Mouse (Mus musculus): Measurements from ENCODE around the gene Fuca1. TPM values are rescaled to one million over a fixed set of nuclear protein-coding genes. Genes with fewer than 3 reads are reported as not detected.

Gene Fuca1
- total and polyA plus RNA-seq, 3 experiments, result 32.6 to 77.6 (median 66.5) TPM

- Histone ChIP-seq H3K27ac (ENCODE audit: insufficient read depth, low read depth) (peak overlapping the region; percentile 62), H3K36me3 (replicated peaks in 1 of 2; ENCODE audit: control insufficient read depth in 1 of 2, insufficient read depth in 1 of 2, low read length in 1 of 2) (peaks cover 2 to 22% of the 10 kb centered on the region in 2 experiments)
- dilution Hi-C loops (cut with MboI; ENCODE audit: extremely low pct_ligation_motif_present, extremely low pct_unique_long_range_greater_than_20kb, low sequenced_read_pairs), result no loop called here
These were observed 9.0 kb upstream of the Fuca1 start for GRCm38 (mm10) chr4:135911531-135911930.

DNA sequence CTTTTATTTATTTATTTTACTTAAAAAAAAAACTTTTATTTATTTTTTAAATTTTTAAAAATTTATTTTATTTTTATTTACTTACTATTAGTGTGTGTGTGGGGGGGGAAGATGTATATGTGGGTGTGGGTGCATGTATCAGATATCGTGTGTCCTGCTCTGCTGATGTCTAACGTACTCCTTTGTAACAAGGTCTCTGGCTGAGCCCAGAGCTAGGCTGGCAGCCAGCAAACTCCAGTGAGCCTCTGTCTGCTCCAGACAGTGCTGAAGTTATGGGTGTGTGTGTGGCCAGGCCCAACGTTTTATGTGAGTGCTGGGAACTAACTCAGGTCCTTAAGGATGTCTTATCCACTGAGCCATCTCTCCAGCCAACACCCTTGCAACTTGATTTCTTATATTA lies 8.4 kb upstream of the Fuca1 start:
- no peak overlapping the region for H3K27ac ChIP-seq (ENCODE audit: insufficient read depth, low read depth)
- no peak overlapping the region for H3K4me3 ChIP-seq (replicated peaks in 1 of 3; ENCODE audit: low read depth in 2 of 3, low read length in 2 of 3, poor library complexity in 1 of 3)

More at GRCm38 (mm10) chr4:135911531-135911930, 9.0 kb upstream of the Fuca1 start:
- H3K4me3 ChIP-seq (replicated peaks in 1 of 3; ENCODE audit: low read depth in 2 of 3, low read length in 2 of 3, poor library complexity in 1 of 3), result peak overlapping the region in 2 of 3 experiments; percentile 3 to 25
- 0 out of 2 replicates have a peak overlapping the region, but pooled peaks have one; percentile 33 for H3K9ac ChIP-seq (ENCODE audit: insufficient read depth, low read depth)
- H3K4me2 ChIP-seq (ENCODE audit: insufficient read depth, low read depth, poor library complexity, severe bottlenecking), result peak overlapping the region; percentile 82
- H3K4me1 ChIP-seq (ENCODE audit: control insufficient read depth in 1 of 2, insufficient read depth in 2 of 2), result peaks cover 21 to 54% of the 10 kb centered on the region in 2 experiments
- H3K9me3 ChIP-seq (replicated peaks; ENCODE audit: low read length), result peaks cover 6% of the 10 kb centered on the region
- H3K79me2 ChIP-seq (replicated peaks; ENCODE audit: control insufficient read depth, extremely low read depth, insufficient read depth, poor library complexity, severe bottlenecking), result no peaks in the 10 kb centered on the region
- in situ Hi-C loops (cut with MboI; ENCODE audit: low pct_ligation_motif_present, low pct_unique_long_range_greater_than_20kb, low sequenced_read_pairs), result no loop called here
- no peak for DNase-seq (ENCODE audit: extremely low read depth)
- TF ChIP-seq MEF2A (IDR thresholded peaks at IDR 0.05; ENCODE audit: borderline replicate concordance, low read depth, low read length), result no peak
- no peak for TF ChIP-seq POLR2AphosphoS2 (IDR thresholded peaks at IDR 0.05; ENCODE audit: low read depth, low read length)
- TF ChIP-seq ZC3H11A (IDR thresholded peaks at IDR 0.05; ENCODE audit: low read depth, low read length), result no peak
- TF ChIP-seq TBP (conservative IDR thresholded peaks at IDR 0.05; ENCODE audit: low read depth, low read length), result no peak
- TF ChIP-seq ETS1 (conservative IDR thresholded peaks at IDR 0.05; ENCODE audit: low read depth, low read length), result no peak; the same call in 1 of the 2 replicates
- peak; percentile 40 for TF ChIP-seq USF2 (conservative IDR thresholded peaks at IDR 0.05; ENCODE audit: low read depth, low read length)
- peak; percentile 56 for TF ChIP-seq BHLHE40 (IDR thresholded peaks at IDR 0.05; ENCODE audit: low read depth, low read length)
- no peak for TF ChIP-seq TCF12 (IDR thresholded peaks at IDR 0.05; ENCODE audit: low read depth, low read length)
- peak; percentile 63 for TF ChIP-seq USF1 (IDR thresholded peaks at IDR 0.05; ENCODE audit: low read depth, low read length)
- 0 out of 2 replicates have a peak, but pooled peaks have one; percentile 13 for TF ChIP-seq EP300 (IDR thresholded peaks at IDR 0.05; ENCODE audit: low read length)
- no peak for TF ChIP-seq POLR2A (IDR thresholded peaks at IDR 0.05; ENCODE audit: low read depth, low read length)
- peak; percentile 5; the same call in 1 of the 2 replicates for TF ChIP-seq IRF4 (IDR thresholded peaks at IDR 0.05; ENCODE audit: low read depth, low read length)
- no peaks in the 10 kb centered on the region for H3K27me3 ChIP-seq (replicated peaks)

More for the DNA sequence above, 8.4 kb upstream of the Fuca1 start:
- Histone ChIP-seq H3K9ac (ENCODE audit: insufficient read depth, low read depth) (no peak overlapping the region), H3K27me3 (replicated peaks) (no peaks in the 10 kb centered on the region), H3K79me2 (replicated peaks; ENCODE audit: control insufficient read depth, extremely low read depth, insufficient read depth, poor library complexity, severe bottlenecking) (no peaks in the 10 kb centered on the region), H3K36me3 (replicated peaks in 1 of 2; ENCODE audit: control insufficient read depth in 1 of 2, insufficient read depth in 1 of 2, low read length in 1 of 2) (peaks cover 8 to 23% of the 10 kb centered on the region in 2 experiments), H3K4me1 (ENCODE audit: control insufficient read depth in 1 of 2, insufficient read depth in 2 of 2) (peaks cover 21 to 54% of the 10 kb centered on the region in 2 experiments), H3K9me3 (replicated peaks; ENCODE audit: low read length) (peaks cover 3% of the 10 kb centered on the region), H3K4me2 (ENCODE audit: insufficient read depth, low read depth, poor library complexity, severe bottlenecking) (no peak overlapping the region)
- TF ChIP-seq ZC3H11A (IDR thresholded peaks at IDR 0.05; ENCODE audit: low read depth, low read length), result no peak
- no peak for TF ChIP-seq MXI1 (IDR thresholded peaks at IDR 0.05; ENCODE audit: low read depth, low read length)
- no peak for TF ChIP-seq SMC3 (IDR thresholded peaks at IDR 0.05; ENCODE audit: low read depth, low read length)
- no peak for TF ChIP-seq JUN (IDR thresholded peaks at IDR 0.05; ENCODE audit: insufficient read depth, low read depth, low read length)
- TF ChIP-seq RAD21 (IDR thresholded peaks at IDR 0.05; ENCODE audit: low read depth, low read length), result no peak
- TF ChIP-seq ZKSCAN1 (IDR thresholded peaks at IDR 0.05; ENCODE audit: borderline replicate concordance, low read depth, low read length), result no peak
- TF ChIP-seq JUND (conservative IDR thresholded peaks at IDR 0.05; ENCODE audit: low read depth, low read length), result no peak
- no peak for TF ChIP-seq USF1 (IDR thresholded peaks at IDR 0.05; ENCODE audit: low read depth, low read length)
- TF ChIP-seq CHD1 (IDR thresholded peaks at IDR 0.05; ENCODE audit: low read depth, low read length), result no peak
- TF ChIP-seq NRF1 (IDR thresholded peaks at IDR 0.05; ENCODE audit: low read depth, low read length), result no peak
- dilution Hi-C loops (cut with MboI; ENCODE audit: extremely low pct_ligation_motif_present, extremely low pct_unique_long_range_greater_than_20kb, low sequenced_read_pairs), result no loop called here
- in situ Hi-C loops (cut with MboI; ENCODE audit: low pct_ligation_motif_present, low pct_unique_long_range_greater_than_20kb, low sequenced_read_pairs), result no loop called here
- DNase-seq (ENCODE audit: extremely low read depth), result no peak

Data from CH12.LX (cell line).